Mouse (Mus musculus) kidney, postnatal 0 days (tissue): Measurements from ENCODE around the gene Mtx3. TPM values are rescaled to one million over a fixed set of nuclear protein-coding genes. Genes with fewer than 3 reads are reported as not detected.
A peak's percentile ranks its signal among the peaks of the same experiment; 100 is the strongest.
"Not testable (repeated sequence)": the region's sequence is repeated elsewhere in the genome, so short reads cannot be mapped to it uniquely, and the experiment has no call there.

Experiments used
- ATAC-seq: fragments of 200-750 bp; cut with Nextera tagmentation; replicated peaks from 2 replicates; pipeline ENCODE4 v1.8.0; 2017; ENCODE audit warnings: low read depth, moderate number of reproducible peaks, moderate TSS enrichment, moderate library complexity; ENCODE audit not compliant: low FRiP score
- DNase-seq: peaks from one replicate; pipeline ENCODE4 v3.0.0-alpha.2; 2016; ENCODE audit warnings: low spot score
- H3K27ac ChIP-seq: fragments of 300-500 bp; sonication (generic); 2 replicates; pipeline ENCODE4 v1.5.1; 2014; ENCODE audit warnings: mild to moderate bottlenecking
- H3K27me3 ChIP-seq: fragments of 300-500 bp; sonication (generic); 2 replicates; pipeline ENCODE4 v1.6.1; 2014; ENCODE audit warnings: low read length, mixed read lengths; ENCODE audit not compliant: insufficient read depth
- H3K36me3 ChIP-seq: fragments of 300-500 bp; sonication (generic); 2 replicates; pipeline ENCODE4 v1.6.1; 2014; ENCODE audit warnings: low read length, mixed read lengths; ENCODE audit not compliant: insufficient read depth
- H3K4me1 ChIP-seq: fragments of 300-500 bp; sonication (generic); replicated peaks from 2 replicates; pipeline ENCODE4 v1.6.1; 2014; ENCODE audit warnings: antibody characterized with exemption, low read length, mixed read lengths; ENCODE audit not compliant: insufficient read depth
- H3K4me2 ChIP-seq: fragments of 300-500 bp; sonication (generic); 2 replicates; pipeline ENCODE4 v1.6.1; 2014; ENCODE audit warnings: mild to moderate bottlenecking, low read length, moderate library complexity, mixed read lengths
- H3K4me3 ChIP-seq: fragments of 300-500 bp; sonication (generic); replicated peaks from 2 replicates; pipeline ENCODE4 v1.5.1; 2014; ENCODE audit warnings: low read depth, low read length
- H3K9ac ChIP-seq: fragments of 300-500 bp; sonication (generic); 2 replicates; pipeline ENCODE4 v1.6.1; 2014; ENCODE audit warnings: low read depth, low read length
- H3K9me3 ChIP-seq: fragments of 300-500 bp; sonication (generic); replicated peaks from 2 replicates; pipeline ENCODE4 v1.6.1; 2016; ENCODE audit warnings: low read length, inconsistent platforms, mixed read lengths
- CTCF ChIP-seq: IDR thresholded peaks from 2 replicates; pipeline ENCODE4 v1.5.1; 2016; ENCODE audit warnings: antibody characterized with exemption, low read depth, mild to moderate bottlenecking, moderate library complexity
- WGBS: fragments of 180-500 bp; shearing (Covaris S2); extraction: QIAGEN DNeasy Blood & Tissue Kit; methylation state at CpG from one replicate; pipeline ENCODE4 v1.1.7; 2014; 5-methylcytosine and 5-hydroxymethylcytosine counted together
- polyA plus RNA-seq: library from polyadenylated mRNA; unstranded; fragments of >200 nt; fragmentation: Nextera tagmentation; extraction: Ambion mirVana; gene quantifications from 2 replicates; pipeline ENCODE4 v1.2.1, GENCODE M21; 2015

Gene Mtx3
- 2.7 and 2.9 TPM in 2 replicates for polyA plus RNA-seq

DNA sequence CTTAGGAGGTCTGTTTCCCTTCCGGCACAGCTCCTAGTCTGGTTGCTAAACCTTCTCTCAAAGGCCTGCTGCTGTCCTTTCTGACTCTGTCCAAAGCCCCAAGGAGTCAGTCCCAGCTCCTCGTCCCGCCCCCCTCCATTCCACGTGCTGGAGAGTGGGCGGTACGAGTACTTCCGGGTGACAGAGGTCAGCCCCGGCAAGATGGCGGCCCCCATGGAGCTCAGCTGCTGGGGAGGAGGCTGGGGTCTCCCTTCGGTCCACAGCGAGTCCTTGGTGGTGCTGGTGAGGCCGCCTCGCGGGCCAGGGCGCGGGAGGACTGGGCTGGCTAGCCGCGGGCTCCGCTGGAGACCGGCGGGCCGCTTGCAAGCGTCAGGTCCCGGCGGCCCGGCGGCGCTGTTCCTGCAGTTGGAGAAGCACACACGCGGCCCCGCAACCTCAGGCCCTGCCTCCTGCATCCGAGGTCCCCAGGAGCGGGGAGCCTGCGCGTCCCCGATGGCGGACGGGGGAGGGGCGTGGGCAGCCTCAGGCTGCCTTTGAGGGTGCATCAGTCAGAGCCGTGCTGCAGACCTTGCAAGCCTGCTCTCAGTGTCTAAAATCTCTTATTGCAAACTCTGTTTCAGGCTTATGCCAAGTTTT is at the start of gene Mtx3:
Gene Mtx3, plus strand, starts transcription at position 175 of the 636 bp plus-strand sequence.
- peak within 1 kb of the TSS; percentile 66 for H3K4me2 ChIP-seq
- H3K27me3 ChIP-seq = no peaks in the 10 kb centered on the region
- H3K9ac ChIP-seq = peak within 1 kb of the TSS; percentile 85
- 0 out of 2 replicates have a peak, but pooled peaks cover 5% of the 10 kb centered on the region for H3K4me1 ChIP-seq
- DNase-seq = peak; percentile 90
- peak within 1 kb of the TSS; percentile 78; the same call in 1 of the 2 replicates for H3K27ac ChIP-seq
- WGBS = 2% methylated on average over 40 of the region's 40 CpGs
- peaks cover 17% of the 10 kb centered on the region for H3K36me3 ChIP-seq
- H3K4me3 ChIP-seq = peak within 1 kb of the TSS; percentile 85
- TF ChIP-seq CTCF = no peak
- H3K9me3 ChIP-seq = no peaks in the 10 kb centered on the region
- ATAC-seq = peak; percentile 98

DNA sequence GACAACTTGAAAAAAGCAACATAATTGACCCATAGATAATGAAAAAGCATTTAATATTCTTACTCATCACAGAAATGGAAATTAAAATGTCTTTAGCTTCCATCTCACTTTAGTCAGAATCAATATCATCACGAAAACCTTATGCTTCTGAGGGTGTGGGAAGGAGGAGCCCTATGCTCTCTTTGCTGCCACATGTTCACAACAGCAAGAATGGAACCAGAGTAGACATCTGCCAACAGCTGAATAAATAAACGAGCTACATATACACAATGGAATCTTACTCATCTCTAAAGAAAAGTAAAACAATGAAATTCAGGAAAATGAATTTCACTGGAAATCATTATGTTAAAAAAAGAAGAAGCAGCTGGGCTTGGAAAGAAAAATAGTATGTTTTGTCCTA is 45.7 kb upstream of the Mtx3 start:
- H3K4me1 ChIP-seq = 0 out of 2 replicates have a peak, but pooled peaks cover 3% of the 10 kb centered on the region
- H3K9me3 ChIP-seq = no peaks in the 10 kb centered on the region
- no peak for ATAC-seq
- no peak for TF ChIP-seq CTCF
- no peak overlapping the region for H3K27ac ChIP-seq
- no peak for DNase-seq
- WGBS = 74% methylated on average over 2 of the region's 2 CpGs
- H3K27me3 ChIP-seq = peaks cover 4% of the 10 kb centered on the region; the same call in 1 of the 2 replicates
- H3K4me3 ChIP-seq = no peak overlapping the region
- no peaks in the 10 kb centered on the region for H3K36me3 ChIP-seq
- H3K9ac ChIP-seq = no peak overlapping the region
- H3K4me2 ChIP-seq = no peak overlapping the region

GRCm38 (mm10) chr13:92799306-92799925 is 45.1 kb upstream of the Mtx3 start:
- no peak overlapping the region for H3K4me3 ChIP-seq
- H3K36me3 ChIP-seq = no peaks in the 10 kb centered on the region
- H3K27me3 ChIP-seq = peaks cover 2% of the 10 kb centered on the region; the same call in 1 of the 2 replicates
- no peak overlapping the region for H3K9ac ChIP-seq
- DNase-seq = no peak
- no peak overlapping the region for H3K27ac ChIP-seq
- no peaks in the 10 kb centered on the region for H3K9me3 ChIP-seq
- 0 out of 2 replicates have a peak, but pooled peaks cover 3% of the 10 kb centered on the region for H3K4me1 ChIP-seq
- no peak overlapping the region for H3K4me2 ChIP-seq
- ATAC-seq = no peak
- no peak for TF ChIP-seq CTCF
- WGBS = 77% methylated on average over 7 of the region's 7 CpGs

GRCm38 (mm10) chr13:92806785-92807184 is 37.8 kb upstream of the Mtx3 start:
- Histone ChIP-seq H3K4me2 (no peak overlapping the region), H3K27ac (no peak overlapping the region), H3K36me3 (no peaks in the 10 kb centered on the region), H3K27me3 (no peaks in the 10 kb centered on the region), H3K9ac (no peak overlapping the region), H3K4me3 (no peak overlapping the region), H3K9me3 (no peaks in the 10 kb centered on the region), H3K4me1 (no peaks in the 10 kb centered on the region)
- no peak for DNase-seq
- no peak for ATAC-seq
- TF ChIP-seq CTCF = no peak

DNA sequence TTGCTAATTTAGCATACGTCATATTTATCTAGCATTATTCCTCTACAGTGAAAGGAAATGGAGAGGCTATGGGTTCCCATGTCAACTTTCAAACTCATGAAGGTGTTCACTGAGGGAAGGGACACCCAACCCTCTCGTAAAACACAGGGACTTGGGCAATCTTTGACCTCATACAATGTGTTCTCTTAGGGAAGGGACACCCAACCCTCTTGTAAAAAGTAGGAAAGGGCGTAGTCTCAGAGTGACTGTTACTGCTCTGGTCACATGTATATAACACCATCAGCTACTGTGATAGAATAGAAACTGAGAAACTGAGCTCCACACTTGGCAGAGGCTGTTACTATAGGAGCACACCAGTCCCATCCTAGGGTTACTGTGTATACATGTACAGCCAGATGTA is 36.7 kb upstream of the Mtx3 start:
- no peak overlapping the region for H3K4me3 ChIP-seq
- no peak overlapping the region for H3K9ac ChIP-seq
- no peaks in the 10 kb centered on the region for H3K4me1 ChIP-seq
- TF ChIP-seq CTCF = no peak
- H3K27me3 ChIP-seq = no peaks in the 10 kb centered on the region
- 87% methylated on average over 3 of the region's 3 CpGs for WGBS
- H3K4me2 ChIP-seq = no peak overlapping the region
- no peaks in the 10 kb centered on the region for H3K36me3 ChIP-seq
- ATAC-seq (no peak), DNase-seq (no peak)
- no peaks in the 10 kb centered on the region for H3K9me3 ChIP-seq
- no peak overlapping the region for H3K27ac ChIP-seq

- not testable (repeated sequence) for DNase-seq
- WGBS = 92% methylated on average over 1 of the region's 1 CpGs
Observed at GRCm38 (mm10) chr13:92810592-92810991, 34.0 kb upstream of the Mtx3 start.

More at GRCm38 (mm10) chr13:92810592-92810991, 34.0 kb upstream of the Mtx3 start:
- not testable (repeated sequence) for H3K27ac ChIP-seq, H3K9me3 ChIP-seq, H3K4me3 ChIP-seq, H3K27me3 ChIP-seq, H3K9ac ChIP-seq, H3K36me3 ChIP-seq, ATAC-seq, H3K4me2 ChIP-seq, H3K4me1 ChIP-seq
